Mouse (Mus musculus) megakaryocyte progenitor cell, adult 5-6 weeks (primary cell): Measurements from ENCODE around the gene Abcc4. TPM values are rescaled to one million over a fixed set of nuclear protein-coding genes. Genes with fewer than 3 reads are reported as not detected.
A peak's percentile ranks its signal among the peaks of the same experiment; 100 is the strongest.

Source experiments
- ATAC-seq: replicated peaks from 2 replicates; pipeline ENCODE4 v1.8.0; 2016; ENCODE audit warnings: mild to moderate bottlenecking, moderate TSS enrichment, inconsistent platforms; ENCODE audit not compliant: poor library complexity
- total RNA-seq, 2 experiments: library from RNA; stranded (forward) in 1 of 2; stranded (reverse) in 1 of 2; fragments of 157-497, 149-512 nt in 1 of 2; fragments of 200-1000 nt in 1 of 2; gene quantifications; 2 replicates each; pipeline versions ENCODE4 v1.2.3 to v1.2.4; 2015 to 2017

Gene Abcc4
- total RNA-seq, 2 experiments from 2014 or later: 37.0 to 38.3 TPM

DNA sequence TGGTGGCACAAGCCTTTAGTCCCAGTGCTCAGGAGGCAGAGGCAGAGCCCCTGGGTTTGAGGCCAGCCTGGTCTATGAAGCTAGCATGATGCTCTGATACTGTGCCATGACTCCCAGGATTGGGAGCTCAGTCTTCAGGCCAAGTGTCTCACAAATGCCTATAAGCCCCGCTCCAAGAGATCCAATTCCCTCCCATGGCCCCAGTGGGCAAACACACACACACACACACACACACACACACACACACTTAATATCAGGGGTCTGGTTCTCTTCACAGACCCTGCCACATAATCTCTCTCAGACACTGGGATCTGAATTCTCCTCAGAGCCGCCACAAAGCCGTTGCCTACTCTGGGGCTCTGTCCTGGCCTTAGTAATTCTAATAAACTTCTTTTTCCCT, 241.6 kb downstream of the Abcc4 start:
- ATAC-seq: no peak

DNA sequence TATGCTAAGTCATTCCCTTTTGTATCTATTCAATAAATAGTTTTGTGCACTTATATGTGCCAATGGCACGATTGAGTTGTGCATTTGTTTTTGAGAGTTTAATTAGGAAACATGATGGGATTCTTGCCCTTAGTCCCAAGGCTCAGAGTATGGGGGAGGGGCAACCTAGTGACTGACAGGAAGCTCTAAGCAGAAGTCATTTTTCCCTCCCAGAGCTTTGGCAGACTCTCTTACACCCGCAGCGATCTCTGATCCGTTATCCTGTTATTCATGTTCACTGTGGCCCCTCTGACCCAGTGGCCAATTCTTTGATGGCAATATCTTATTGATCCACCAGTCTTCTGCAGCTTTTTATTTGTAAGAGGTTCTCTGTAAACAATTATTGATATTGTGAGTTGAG, 253.4 kb downstream of the Abcc4 start:
- peak; percentile 69 for ATAC-seq

DNA sequence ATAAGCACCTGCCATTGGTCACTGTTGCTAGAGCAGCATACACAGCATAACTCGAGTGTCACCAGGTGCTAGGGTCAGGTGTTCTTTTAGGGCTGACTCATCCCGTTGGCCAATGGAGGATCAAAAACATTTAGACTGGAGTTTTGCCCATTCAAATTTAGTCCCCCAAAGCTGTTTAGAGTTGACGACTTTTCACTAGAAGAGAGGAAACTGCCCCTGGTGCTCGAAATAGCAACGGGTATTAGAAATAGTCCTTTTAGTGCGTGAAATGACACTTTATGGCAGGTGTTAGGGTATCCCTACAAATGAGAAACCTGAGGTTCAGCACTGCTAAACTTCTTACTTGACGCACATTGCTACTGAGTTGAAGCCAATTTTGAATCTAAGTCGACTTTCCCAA, 265.9 kb downstream of the Abcc4 start:
- ATAC-seq: no peak

DNA sequence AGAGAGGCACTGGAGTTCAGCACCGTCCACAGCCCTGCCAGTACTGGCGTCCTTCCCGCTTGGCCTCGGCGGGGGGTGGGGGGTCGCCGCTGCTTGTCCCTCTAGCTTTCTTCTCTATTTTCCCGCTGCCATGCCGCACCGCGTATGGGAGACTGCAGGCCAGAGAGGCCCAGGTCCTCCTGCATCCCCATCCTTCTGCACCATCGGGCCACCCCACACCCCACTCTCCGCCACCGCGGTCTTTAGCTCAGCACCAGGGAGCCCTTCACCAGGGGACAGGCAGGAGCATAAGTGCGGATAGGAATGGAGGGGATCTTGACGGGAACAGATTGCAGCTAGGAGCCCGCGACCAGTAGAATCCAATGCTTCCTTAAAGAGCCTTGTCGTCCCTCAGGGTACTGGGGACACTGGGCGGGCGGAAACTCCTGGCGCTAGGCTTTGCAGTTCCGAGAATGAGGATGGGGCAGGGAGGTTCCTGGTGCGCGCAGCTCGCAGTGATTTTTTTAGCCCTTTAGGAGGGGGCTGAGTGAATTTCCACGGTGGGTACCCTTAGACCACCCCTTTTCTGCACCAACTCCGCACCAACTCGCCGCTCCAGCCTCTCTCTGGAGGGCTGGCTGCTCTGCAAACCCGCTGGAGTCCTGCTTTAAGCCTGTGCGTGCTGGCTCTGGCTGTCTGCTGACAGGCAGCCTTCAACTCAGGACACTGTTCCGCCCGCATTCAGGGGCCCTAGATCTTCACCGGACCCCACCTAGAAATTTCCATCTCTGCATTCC, 268.7 kb downstream of the Abcc4 start:
- peak; percentile 38 for ATAC-seq

DNA sequence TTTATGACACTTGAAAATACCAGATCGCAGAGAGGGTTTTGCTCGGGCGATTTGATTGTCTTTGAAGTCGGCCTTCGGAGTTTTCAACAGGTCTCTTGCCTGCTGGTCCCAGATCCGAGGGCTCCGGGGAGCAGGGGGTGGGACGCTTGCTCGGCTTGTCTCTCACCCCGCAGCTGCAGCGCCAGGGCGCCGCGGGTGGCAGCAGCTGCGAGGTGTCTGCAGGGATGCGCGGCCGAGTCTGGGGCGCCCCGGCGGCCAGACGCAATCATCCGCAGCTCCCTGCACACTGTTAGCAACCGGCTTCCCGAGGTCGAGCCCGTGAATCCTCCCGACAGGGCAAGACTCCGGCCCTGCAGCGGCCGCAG, 269.2 kb downstream of the Abcc4 start:
- ATAC-seq: peak; percentile 78

DNA sequence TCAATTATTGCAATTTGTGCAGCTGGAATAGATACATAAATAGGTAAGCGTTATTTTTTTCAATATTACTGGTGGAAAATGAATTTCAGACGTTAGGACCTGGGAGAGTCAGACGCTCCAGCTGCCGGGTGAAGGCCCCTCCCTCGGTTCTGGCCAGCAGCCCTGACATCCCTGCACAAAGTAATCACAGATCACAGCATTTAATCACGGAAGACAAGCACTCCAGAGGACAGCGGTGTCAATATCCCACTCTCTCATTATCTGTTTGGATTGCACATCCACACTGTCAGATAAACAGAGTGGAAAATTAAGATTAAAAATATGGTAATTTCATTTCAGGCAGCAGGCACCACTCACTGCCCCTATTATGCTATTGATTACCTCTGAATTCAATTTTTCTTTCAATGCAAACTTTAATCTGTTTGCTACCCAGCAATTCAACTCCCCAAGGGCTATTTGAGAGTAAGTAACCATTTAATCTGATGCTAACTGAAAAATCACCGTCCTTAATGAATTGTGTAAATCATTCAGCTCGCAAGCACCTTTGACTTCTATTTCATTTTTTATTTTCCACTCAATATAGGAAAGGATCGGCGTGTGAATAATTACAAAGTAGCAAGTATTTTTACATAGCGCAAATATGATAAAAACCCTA, 270.2 kb downstream of the Abcc4 start:
- ATAC-seq: no peak

DNA sequence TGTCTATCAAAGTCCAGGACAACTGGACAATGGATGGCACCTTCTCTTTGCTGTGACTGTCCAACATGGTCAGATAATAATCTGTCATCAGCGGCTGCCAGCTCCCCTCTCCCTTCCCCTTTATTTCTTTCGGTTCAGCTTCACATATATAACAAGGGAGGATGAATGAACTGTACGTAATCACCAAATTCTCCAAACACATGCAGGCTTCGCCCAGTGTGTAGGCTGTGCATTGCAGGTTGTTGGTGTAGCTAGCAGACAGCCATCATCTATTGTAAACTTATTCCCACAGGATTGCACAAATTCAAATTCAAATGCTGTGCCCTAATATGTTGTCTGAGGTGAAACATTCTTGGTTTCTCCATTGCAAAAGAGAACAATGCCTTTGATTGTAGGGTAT, 271.2 kb downstream of the Abcc4 start:
- ATAC-seq: no peak

DNA sequence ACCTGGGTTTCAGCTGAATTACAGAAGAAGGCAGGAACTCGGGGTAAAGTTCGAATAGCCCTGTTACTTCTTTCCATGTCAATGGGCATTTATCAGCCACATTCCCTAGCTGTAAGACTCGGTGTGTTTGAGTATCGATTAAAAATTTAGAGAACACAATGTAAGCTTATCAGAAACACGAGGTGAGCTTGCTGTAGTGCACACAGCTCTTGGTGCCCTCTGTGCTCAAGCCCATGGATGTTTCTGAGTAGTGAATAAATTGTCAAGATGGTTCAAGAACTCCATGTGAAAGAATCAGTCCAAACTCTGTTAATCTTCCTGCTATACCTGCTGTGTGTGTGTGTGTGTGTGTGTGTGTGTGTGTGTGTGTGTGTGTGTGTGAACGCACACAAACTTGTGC, 272.2 kb downstream of the Abcc4 start:
- no peak for ATAC-seq

Other genes with a start within 250 kb of the Abcc4 start
- 0.10 TPM in 1 of 2 replicates, not detected in the other for gene Cldn10, start 81.7 kb upstream of the Abcc4 start, total RNA-seq (2015)
- 0.14 TPM in 1 of 2 replicates, not detected in the other for gene Cldn10, start 81.7 kb upstream of the Abcc4 start, total RNA-seq (2017)
- gene Dzip1, start 219.2 kb upstream of the Abcc4 start, total RNA-seq (2015): 0.46 and 0.49 TPM in 2 replicates
- 0.03 and 0.92 TPM in 2 replicates for gene Dzip1, start 219.2 kb upstream of the Abcc4 start, total RNA-seq (2017)
- gene Dnajc3, start 231.8 kb upstream of the Abcc4 start, total RNA-seq (2015): 69.2 and 72.5 TPM in 2 replicates
- 116 and 124 TPM in 2 replicates for gene Dnajc3, start 231.8 kb upstream of the Abcc4 start, total RNA-seq (2017)